Mouse (Mus musculus): ENCODE results near the gene Wdr3.

DNA sequence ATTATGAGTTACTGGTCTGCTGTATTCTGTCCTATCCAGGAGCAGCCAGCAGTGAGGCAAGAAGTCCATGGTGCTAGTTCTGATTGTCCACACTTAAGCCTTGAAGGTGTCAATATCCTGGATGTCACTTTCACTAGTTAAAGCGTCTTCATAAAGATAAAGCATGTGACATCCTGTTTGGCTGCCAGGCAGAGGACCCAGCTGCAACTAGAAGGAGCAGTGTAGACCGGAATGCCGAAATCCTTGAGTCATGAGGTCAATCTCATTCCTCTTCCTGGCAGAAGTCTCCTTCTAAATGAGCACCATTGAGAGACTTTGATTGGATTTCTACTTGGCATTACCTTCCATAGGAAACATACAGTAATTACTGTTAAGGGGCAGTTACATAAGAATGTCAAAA is 18.3 kb upstream of the Wdr3 start:
- TF ChIP-seq POLR2A (IDR thresholded peaks at IDR 0.05; ENCODE audit: borderline replicate concordance, low read depth, low read length) (no peak), CTCF (IDR thresholded peaks at IDR 0.05; ENCODE audit: low read depth, low read length) (no peak)

All from bone marrow macrophage, adult 2 months (primary cell).